Mouse (Mus musculus) heart, postnatal 36 days (tissue): Measurements from ENCODE around the gene Cdk14. TPM values are rescaled to one million over a fixed set of nuclear protein-coding genes. Genes with fewer than 3 reads are reported as not detected.
A peak's percentile ranks its signal among the peaks of the same experiment; 100 is the strongest.
"Not testable (repeated sequence)": the region's sequence is repeated elsewhere in the genome, so short reads cannot be mapped to it uniquely, and the experiment has no call there.

Experiments
- DNase-seq, 2 experiments: peaks; one replicate each; pipeline ENCODE4 v3.0.0; 2021 to 2022
- intact Hi-C: fragments of 180-260 bp; cut with DNase I; formaldehyde crosslinking; loops from one replicate; pipeline ENCODE4 v1.15.1; 2025
- total RNA-seq, 2 experiments: library from RNA; stranded (reverse); gene quantifications; 2 replicates each; pipeline ENCODE4 v1.2.3; 2021

Gene Cdk14
- total RNA-seq, 2 experiments from 2014 or later, result 8.6 to 10.6 TPM

DNA sequence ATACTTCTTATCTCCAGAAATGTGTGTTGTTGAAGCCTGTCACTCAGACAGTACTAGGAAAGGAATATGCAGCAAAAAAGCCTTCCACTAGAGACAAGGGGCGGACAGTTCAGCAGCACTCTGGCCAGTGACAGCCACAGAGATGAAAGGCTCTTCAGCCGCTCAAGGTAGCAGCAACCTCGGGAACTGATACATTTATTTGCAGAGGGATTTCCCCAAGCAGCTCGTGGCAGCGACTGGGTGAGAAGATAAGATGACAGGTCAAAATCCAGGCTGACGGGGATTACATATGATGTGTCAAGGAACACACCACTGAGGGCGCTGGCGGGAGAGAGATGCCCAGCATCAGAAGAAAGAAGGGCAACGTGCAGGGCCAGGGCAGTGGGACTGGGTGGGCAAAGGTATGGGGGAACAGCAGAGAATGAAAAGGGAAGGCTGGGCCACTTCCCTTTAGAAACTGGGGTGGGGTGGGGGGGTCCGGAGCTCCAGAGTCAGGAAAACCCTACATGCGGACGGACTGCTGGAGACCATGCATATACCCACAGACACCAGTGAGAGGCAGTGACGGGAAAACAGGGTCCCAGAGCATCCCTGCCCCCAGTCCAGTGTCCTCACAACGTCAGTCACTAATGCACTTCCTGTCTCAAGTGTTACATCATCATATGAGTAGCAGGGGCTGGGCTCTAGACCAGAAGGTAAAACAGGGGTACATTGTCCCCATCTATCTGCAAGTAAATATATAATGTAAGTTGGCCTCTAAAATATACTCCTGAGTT, 51.5 kb downstream of the Cdk14 start:
- intact Hi-C loops, result no loop called here
- DNase-seq, result no peak

DNA sequence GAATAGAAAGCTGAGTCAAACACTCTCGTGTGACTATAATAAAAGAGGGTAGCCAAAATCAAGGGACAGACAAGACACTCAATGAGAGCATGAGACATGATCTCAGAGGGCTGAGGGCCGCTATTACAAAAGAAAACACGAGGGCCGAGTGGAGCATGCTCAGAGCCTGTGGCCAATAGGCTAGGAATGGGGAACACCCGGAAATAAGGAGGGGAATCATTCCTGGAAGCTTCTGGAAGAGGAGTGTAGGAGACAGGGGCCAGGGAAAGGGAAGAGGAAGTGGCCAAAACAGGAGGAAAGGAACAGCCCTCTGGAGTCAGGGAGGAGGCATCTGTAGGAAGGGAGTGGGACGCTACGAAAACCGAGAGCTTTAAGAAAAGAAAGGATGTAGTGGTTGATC, 52.6 kb downstream of the Cdk14 start:
- peak in 1 of 2 experiments; percentile 9 for DNase-seq
- intact Hi-C loops, result no loop called here

GRCm38 (mm10) chr5:5365285-5366076, 54.6 kb downstream of the Cdk14 start:
- intact Hi-C loops, result no loop called here
- DNase-seq, result no peak

DNA sequence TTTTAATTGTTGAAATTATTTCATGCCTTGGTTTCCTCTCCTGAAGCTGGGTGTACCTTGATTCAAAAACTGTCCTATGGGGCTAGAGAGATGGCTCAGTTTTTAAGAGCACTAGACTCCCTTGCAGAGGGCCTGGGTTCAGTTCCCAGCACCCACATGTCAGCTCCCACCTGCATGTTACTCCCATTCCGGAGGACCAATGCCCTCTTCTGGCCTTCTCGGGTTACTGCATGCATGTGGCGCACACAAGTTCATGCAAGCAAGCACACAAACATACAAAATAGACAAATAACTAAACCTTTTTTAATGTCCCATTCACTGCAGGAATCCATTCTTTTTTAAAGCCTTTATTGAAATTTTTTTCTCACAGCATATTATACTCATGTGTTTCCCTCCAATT, 58.4 kb downstream of the Cdk14 start:
- DNase-seq, result no peak
- intact Hi-C loops, result no loop called here

GRCm38 (mm10) chr5:5360338-5360737, 59.8 kb downstream of the Cdk14 start:
- DNase-seq, result no peak
- intact Hi-C loops, result no loop called here

DNA sequence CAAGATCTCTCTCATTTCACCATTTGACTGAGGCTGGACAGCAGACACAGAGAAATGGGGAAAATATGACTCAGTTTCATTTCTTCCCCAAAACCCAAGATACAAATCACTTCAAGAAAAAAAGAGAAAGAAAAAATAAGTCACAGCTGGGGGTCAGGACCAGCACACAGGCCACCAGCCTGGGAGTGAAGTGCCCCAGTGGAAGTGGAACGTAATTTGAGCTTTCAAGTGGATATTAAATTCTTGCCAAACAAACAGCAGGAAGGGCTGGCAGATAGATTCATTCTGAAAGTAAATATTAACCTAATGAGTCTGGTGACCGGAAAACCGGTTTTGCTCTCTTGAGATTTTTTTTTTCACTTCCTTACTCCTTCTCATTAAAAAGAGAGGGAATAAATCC, 60.2 kb downstream of the Cdk14 start:
- intact Hi-C loops, result no loop called here
- no peak for DNase-seq

GRCm38 (mm10) chr5:5359370-5359769, 60.7 kb downstream of the Cdk14 start:
- intact Hi-C loops, result no loop called here
- DNase-seq, result no peak

DNA sequence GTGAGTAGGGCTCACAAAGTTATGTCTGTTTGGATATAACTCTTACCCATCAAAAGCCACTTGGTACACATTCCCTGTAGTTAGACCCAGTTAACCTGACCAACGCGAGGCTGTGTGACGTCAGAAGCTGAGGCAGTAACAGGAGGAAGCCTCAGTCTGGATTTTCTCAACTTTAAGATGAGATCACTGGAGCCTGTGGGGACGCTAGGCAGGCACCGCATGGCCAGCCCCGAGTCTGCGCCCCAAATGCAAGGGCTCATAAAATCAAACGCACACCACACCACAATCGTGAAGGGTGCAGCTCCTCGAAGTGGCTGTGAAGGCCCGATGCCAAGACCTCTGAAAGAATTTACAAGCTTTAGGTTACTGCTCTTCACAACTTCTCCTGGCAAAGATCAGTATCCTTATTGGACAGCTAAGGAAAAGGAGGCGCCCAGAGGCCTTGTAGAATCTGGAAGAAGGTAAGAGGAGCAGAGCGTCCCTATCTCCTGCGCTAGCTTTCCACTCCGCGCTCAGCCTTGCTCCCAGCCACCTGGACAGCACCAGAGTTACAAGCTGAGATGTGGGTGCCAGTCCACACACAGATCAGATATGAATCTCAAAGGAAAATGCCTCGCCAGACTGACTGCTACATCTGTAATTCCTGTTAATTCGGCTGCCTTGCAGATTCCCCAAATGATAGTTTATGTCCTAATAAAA, 61.9 kb downstream of the Cdk14 start:
- intact Hi-C loops, result no loop called here

GRCm38 (mm10) chr5:5354684-5355368, 65.3 kb downstream of the Cdk14 start:
- intact Hi-C loops, result no loop called here
- no peak for DNase-seq

More for the DNA sequence above, 61.9 kb downstream of the Cdk14 start:
- no peak for DNase-seq

GRCm38 (mm10) chr5:5353946-5354345, 66.2 kb downstream of the Cdk14 start:
- intact Hi-C loops, result no loop called here
- no peak for DNase-seq

GRCm38 (mm10) chr5:5344646-5345045, 75.5 kb downstream of the Cdk14 start:
- DNase-seq, result no peak
- intact Hi-C loops, result no loop called here

GRCm38 (mm10) chr5:5343741-5344140, 76.4 kb downstream of the Cdk14 start:
- no peak for DNase-seq
- intact Hi-C loops, result loop anchor here (2.0 kb wide), 1 partner anchor 37 kb away; no protein-coding TSS in a partner anchor

DNA sequence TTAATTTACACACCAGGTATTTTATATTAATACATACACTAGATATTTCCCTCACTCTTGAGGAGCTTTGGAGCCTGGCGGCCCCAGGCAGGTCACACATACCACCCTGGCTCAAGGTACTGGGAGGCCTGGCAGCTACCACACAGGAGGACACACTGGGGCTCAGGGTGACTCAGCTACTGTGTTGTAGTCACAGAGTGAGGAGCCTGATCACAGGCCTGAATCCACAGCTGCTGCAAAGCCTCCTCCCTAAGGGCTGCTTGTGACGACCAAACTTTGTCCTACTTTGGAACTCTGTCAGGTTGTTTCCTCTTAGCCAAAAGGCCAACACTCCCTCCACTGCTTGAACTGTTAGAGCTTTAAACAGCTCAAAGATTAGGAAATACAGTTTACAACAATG, 76.8 kb downstream of the Cdk14 start:
- peak; percentile 44 to 49 for DNase-seq
- intact Hi-C loops, result loop anchor here (2.0 kb wide), 1 partner anchor 38 kb away; no protein-coding TSS in a partner anchor

- intact Hi-C loops, result loop anchor here (2.0 kb wide), 1 partner anchor 38 kb away; no protein-coding TSS in a partner anchor
- peak; percentile 71 to 74 for DNase-seq
These were observed 77.5 kb downstream of the Cdk14 start for GRCm38 (mm10) chr5:5342410-5343137.

DNA sequence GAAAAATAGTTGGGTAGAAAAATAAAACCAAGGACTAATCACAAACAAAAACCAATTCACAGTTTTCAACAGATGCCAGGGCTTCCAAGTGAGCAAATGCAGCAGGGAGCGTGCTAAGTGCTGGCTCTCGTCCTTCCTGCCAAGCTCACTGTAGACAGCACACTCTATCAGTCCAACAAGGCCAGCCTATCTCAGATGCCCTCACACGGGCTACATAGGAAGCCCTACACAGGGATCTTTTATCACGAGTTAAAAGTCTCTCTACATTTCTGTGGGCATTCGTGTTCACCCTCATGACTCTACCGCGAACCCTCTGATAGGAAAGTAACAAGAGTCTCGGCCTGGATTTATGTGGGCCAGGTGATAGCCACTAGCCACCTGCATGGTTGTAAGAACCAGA, 78.5 kb downstream of the Cdk14 start:
- intact Hi-C loops, result loop anchor here (2.0 kb wide), 1 partner anchor 39 kb away; no protein-coding TSS in a partner anchor
- no peak for DNase-seq

DNA sequence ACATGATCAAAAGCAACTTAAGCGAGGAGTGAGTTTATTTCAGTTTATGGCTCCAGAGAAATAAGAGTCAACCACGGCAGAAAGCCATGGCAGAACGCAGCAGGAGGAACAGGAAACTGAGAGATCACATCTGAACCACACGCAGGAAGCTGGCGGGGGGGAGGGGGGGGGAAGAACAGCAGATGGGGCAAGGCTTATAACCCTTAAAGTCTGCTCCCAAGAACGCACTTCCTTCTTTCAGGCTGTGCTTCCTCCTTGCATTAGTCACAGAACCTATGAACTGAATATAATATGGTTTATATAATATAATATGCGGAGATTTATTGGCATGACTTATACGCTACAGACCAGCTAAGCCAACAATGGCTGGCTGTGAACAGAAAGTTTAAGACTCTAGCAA, 86.2 kb downstream of the Cdk14 start:
- DNase-seq, result no peak
- intact Hi-C loops, result no loop called here

DNA sequence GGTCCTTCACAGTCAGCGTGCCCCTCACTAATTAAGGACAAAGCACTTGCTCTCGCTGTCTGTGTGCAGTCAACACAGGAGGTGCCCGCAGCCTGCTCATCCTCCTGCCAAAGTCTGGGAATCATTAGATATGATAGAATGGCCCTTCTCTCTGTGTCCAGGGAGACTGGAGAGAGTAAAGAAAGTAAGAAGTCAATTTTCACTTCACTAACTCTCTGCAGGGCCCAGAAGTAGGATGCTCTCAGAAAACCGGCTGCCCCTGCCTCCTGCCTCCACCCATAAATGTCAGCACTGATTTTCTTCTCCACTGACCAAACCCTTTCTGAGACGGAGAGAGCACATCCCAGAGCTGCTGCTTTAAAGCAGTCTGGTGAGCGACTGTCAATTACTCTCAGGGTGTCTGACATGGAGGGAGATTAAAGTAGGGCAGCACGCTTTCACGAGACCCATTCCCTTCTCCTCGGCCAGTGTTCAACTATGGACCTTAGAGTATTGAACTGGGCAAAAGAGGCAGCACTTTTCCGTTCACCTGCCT, 89.1 kb downstream of the Cdk14 start:
- intact Hi-C loops, result no loop called here
- no peak for DNase-seq

GRCm38 (mm10) chr5:5329018-5329417, 91.1 kb downstream of the Cdk14 start:
- DNase-seq, intact Hi-C loops: not testable (repeated sequence)

DNA sequence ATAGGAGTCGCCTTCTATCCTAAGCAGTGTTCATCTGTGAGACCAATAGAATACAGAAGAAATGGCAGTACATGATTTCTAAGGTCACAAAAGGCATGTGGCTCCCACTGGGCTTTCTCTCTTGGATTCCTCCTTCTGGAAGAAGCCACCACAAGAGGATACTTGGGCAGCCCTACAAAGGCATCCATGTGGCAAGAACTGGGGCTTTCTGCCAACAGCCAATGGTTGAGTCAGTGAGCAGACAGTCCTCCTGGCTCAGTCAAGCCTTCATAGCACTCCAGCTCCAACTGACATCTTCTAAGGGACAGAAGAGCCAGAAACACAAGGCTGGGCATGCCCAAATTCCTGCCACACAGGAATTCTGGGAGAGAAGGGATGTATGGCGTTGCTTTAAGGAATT, 93.4 kb downstream of the Cdk14 start:
- DNase-seq, result peak in 1 of 2 experiments; percentile 16
- intact Hi-C loops, result no loop called here

DNA sequence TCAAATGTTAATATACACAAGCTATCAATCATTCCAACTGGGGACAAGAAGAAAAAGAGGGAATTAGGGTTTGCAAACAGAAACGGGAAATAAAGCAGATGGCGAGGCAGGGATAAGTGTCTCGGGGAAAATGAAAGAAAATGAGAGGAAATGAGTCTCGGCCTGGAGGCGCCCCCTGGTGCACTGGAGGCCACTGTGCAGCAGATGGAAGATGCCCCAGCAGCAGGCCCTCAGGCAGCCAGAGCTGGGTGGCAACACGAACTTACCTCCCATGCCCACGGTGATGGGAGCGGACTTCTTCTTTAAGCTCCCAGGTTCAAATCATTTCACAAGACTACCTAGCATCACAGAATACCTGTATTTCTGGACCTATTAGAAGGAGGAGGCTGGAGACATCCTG, 97.4 kb downstream of the Cdk14 start:
- DNase-seq, result no peak
- intact Hi-C loops, result no loop called here
